Mouse (Mus musculus) small intestine, adult 2 months (tissue): Measurements from ENCODE around the gene Pgbd1. TPM values are rescaled to one million over a fixed set of nuclear protein-coding genes. Genes with fewer than 3 reads are reported as not detected.
A peak's percentile ranks its signal among the peaks of the same experiment; 100 is the strongest.
"Not testable (repeated sequence)": the region's sequence is repeated elsewhere in the genome, so short reads cannot be mapped to it uniquely, and the experiment has no call there.

Experiments
- H3K27ac ChIP-seq: fragments of 200-500 bp; 2 replicates; pipeline ENCODE4 v1.5.1; 2012; ENCODE audit warnings: low read depth, low read length, control low read depth, inconsistent platforms; ENCODE audit not compliant: insufficient read depth
- H3K27me3 ChIP-seq: fragments of 200-500 bp; 2 replicates; pipeline ENCODE4 v1.6.1; 2012; ENCODE audit warnings: mild to moderate bottlenecking, moderate library complexity, low read length, inconsistent platforms; ENCODE audit not compliant: control insufficient read depth, insufficient read depth
- H3K36me3 ChIP-seq: fragments of 200-500 bp; 2 replicates; pipeline ENCODE4 v1.6.1; 2012; ENCODE audit warnings: mild to moderate bottlenecking, low read length, control low read depth, inconsistent platforms; ENCODE audit not compliant: control insufficient read depth, insufficient read depth
- H3K4me1 ChIP-seq: fragments of 200-500 bp; 2 replicates; pipeline ENCODE4 v1.6.1; 2012; ENCODE audit warnings: low read length, inconsistent platforms, mixed read lengths; ENCODE audit not compliant: control insufficient read depth, insufficient read depth, insufficient read length
- H3K4me3 ChIP-seq: fragments of 200-500 bp; 2 replicates; pipeline ENCODE4 v1.5.1; 2012; ENCODE audit warnings: low read depth, mild to moderate bottlenecking, control low read depth, inconsistent platforms, low read length, moderate library complexity
- CTCF ChIP-seq: fragments of 200-500 bp; IDR thresholded peaks from 2 replicates; pipeline ENCODE4 v1.5.1; 2012; ENCODE audit warnings: low read depth, mild to moderate bottlenecking, control low read depth, inconsistent platforms, low read length, moderate library complexity, mixed read lengths; ENCODE audit not compliant: insufficient replicate concordance, insufficient read length; ENCODE audit errors: extremely low read depth
- POLR2A ChIP-seq: fragments of 200-500 bp; IDR thresholded peaks from 2 replicates; pipeline ENCODE4 v1.6.1; 2012; ENCODE audit warnings: low read depth, mild to moderate bottlenecking, control low read depth, inconsistent platforms, low read length, moderate library complexity
- WGBS: fragments of 180-500 bp; shearing (Covaris S2); methylation state at CpG from one replicate; pipeline ENCODE4 v1.1.7; 2018; 5-methylcytosine and 5-hydroxymethylcytosine counted together
- polyA plus RNA-seq: library from polyadenylated mRNA; depleted of rRNA; stranded (reverse); fragments of >200 nt; gene quantifications from 2 replicates; pipeline ENCODE4 v1.2.3, GENCODE M21; 2012

Pgbd1 gene
- polyA plus RNA-seq, 1 experiment = 0.30 TPM

- peak overlapping the region; percentile 97 for H3K4me3 ChIP-seq
- TF ChIP-seq POLR2A = no peak
- TF ChIP-seq CTCF = no peak
- no peak overlapping the region for H3K27ac ChIP-seq
- H3K27me3 ChIP-seq = no peaks in the 10 kb centered on the region
- peaks cover 5% of the 10 kb centered on the region for H3K4me1 ChIP-seq
- WGBS = 0% methylated on average over 2 of the region's 2 CpGs
- H3K36me3 ChIP-seq = peaks cover 8% of the 10 kb centered on the region
Measured at GRCm38 (mm10) chr13:21402848-21403247, 38.0 kb downstream of the Pgbd1 start.

- under 1% methylated on average over 35 of the region's 35 CpGs for WGBS
- no peaks in the 10 kb centered on the region for H3K27me3 ChIP-seq
- H3K36me3 ChIP-seq = peaks cover 8% of the 10 kb centered on the region
- H3K4me1 ChIP-seq = peaks cover 5% of the 10 kb centered on the region
- peak within 1 kb of the TSS; percentile 97 for H3K4me3 ChIP-seq
- H3K27ac ChIP-seq = peak within 1 kb of the TSS; percentile 15; the same call in 1 of the 2 replicates
- TF ChIP-seq CTCF (no peak), POLR2A (peak; percentile 64)
Measured at GRCm38 (mm10) chr13:21402287-21402846, 38.5 kb downstream of the Pgbd1 start, which contains the start of gene Zkscan3. Zkscan3 (minus strand) TSS chr13:21402755.

DNA sequence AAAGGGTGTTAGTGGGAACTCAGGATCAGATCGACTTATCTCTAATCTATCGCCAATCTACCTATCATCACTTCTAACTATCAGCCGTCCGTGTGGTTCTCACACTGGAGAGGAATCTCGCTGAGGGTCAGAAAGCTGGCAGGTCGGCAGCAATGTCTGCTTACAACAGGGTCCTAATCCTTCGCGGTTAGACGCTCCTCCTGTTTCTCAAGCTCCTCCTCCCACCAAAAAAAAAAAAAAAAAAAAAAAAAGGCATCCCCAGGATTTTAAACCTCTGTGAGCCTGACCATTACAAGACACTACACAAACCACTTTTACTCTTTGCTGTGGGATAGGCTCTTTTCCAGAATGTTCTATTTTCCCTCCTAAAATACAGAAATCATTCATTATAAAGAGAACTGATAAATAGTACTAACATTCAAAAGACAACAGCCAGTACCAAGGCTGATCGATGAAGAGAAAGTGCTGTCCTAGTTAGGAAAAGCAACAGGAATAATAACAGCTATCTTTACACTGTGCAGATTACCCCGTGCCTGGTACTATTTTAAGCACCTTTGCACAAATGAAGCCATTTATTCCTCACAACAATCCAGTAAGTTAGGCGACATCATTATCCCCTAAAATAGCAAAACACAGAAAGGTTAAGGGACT lies 39.1 kb downstream of the Pgbd1 start:
- TF ChIP-seq CTCF (no peak), POLR2A (no peak)
- no peaks in the 10 kb centered on the region for H3K27me3 ChIP-seq
- peaks cover 5% of the 10 kb centered on the region for H3K4me1 ChIP-seq
- 9% methylated on average over 12 of the region's 12 CpGs for WGBS
- H3K36me3 ChIP-seq = peaks cover 8% of the 10 kb centered on the region
- H3K27ac ChIP-seq = peak overlapping the region; percentile 15; the same call in 1 of the 2 replicates
- H3K4me3 ChIP-seq = peak overlapping the region; percentile 97

GRCm38 (mm10) chr13:21401166-21401565 lies 39.7 kb downstream of the Pgbd1 start:
- WGBS = 26% methylated on average over 3 of the region's 3 CpGs

GRCm38 (mm10) chr13:21397486-21397885 lies 43.4 kb downstream of the Pgbd1 start:
- Histone ChIP-seq H3K27me3 (no peaks in the 10 kb centered on the region), H3K36me3 (peaks cover 31% of the 10 kb centered on the region), H3K4me3 (no peak overlapping the region), H3K27ac (no peak overlapping the region), H3K4me1 (peaks cover 4% of the 10 kb centered on the region; the same call in 1 of the 2 replicates)
- WGBS = 81% methylated on average over 2 of the region's 2 CpGs
- TF ChIP-seq POLR2A (no peak), CTCF (no peak)

More at GRCm38 (mm10) chr13:21401166-21401565, 39.7 kb downstream of the Pgbd1 start:
- no peaks in the 10 kb centered on the region for H3K27me3 ChIP-seq
- H3K36me3 ChIP-seq = peaks cover 10% of the 10 kb centered on the region
- H3K27ac ChIP-seq = 0 out of 2 replicates have a peak overlapping the region, but pooled peaks have one; percentile 15
- H3K4me1 ChIP-seq = peaks cover 5% of the 10 kb centered on the region
- TF ChIP-seq POLR2A = no peak
- no peak overlapping the region for H3K4me3 ChIP-seq

DNA sequence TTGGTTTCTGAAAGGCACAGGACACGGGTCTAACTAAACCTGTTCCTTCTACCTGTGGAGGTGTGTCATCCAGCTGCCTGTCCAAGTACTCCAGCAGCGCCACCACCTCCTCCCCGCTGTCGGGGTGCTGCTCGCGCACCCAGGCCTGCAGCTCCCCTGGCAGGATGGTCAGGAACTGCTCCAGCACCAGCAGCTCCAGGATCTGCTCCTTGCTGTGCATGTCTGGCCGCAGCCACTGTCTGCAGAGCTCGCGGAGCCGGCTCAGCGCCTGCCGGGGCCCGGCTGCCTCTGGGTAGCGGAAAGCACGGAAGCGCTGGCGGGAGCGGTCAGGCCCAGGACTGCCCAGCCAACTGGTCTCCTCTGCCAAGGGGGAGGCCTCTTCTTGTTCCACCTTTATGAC lies 44.8 kb downstream of the Pgbd1 start:
- H3K4me3 ChIP-seq, H3K27ac ChIP-seq, H3K27me3 ChIP-seq, H3K4me1 ChIP-seq: not testable (repeated sequence)
- 95% methylated on average over 18 of the region's 18 CpGs for WGBS
- H3K36me3 ChIP-seq = peaks cover 42% of the 10 kb centered on the region

DNA sequence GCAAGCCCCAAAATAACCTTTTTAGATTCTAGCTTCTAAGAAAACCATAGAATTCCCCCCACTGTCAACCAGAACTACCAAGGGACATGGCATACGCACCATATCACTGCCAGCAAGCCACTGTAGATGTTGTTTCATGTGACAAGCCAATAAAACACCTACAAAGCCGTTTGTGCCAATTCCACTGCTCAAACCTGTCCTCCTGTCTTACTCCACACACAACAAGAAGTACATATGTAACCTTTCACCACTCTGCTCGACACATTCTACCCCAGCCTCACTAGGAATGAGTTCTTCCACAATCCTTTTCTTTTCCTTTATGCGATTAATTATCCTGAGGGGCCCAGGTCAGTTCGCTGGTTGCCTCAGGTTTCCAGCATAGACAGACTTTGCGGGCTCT lies 45.2 kb downstream of the Pgbd1 start:
- Histone ChIP-seq H3K36me3 (peaks cover 46% of the 10 kb centered on the region), H3K27me3 (no peaks in the 10 kb centered on the region), H3K27ac (no peak overlapping the region), H3K4me3 (no peak overlapping the region), H3K4me1 (no peaks in the 10 kb centered on the region)
- TF ChIP-seq POLR2A (no peak), CTCF (no peak)
- 92% methylated on average over 6 of the region's 6 CpGs for WGBS

DNA sequence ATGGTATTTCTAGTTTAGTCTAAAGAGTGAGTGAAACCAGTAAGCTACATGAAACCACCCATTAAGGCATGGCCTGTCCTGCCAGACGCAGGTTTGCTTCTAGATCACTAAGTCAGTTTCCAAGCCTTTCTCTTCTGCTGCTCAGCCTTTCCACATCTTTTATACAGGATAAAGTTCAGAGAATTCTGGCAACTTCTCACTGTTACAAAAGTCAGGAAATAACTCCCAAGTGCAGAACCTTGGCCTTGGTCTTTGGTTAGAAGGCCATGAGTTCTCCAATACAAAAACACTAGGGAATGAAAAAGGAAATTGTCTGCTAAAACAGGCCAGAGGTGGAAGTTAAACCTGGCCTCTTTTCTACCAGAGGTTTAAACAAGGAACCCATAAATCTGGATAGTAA lies 45.6 kb downstream of the Pgbd1 start:
- H3K27ac ChIP-seq = no peak overlapping the region
- 91% methylated on average over 1 of the region's 1 CpGs for whole genome bisulfite sequencing
- H3K27me3 ChIP-seq = no peaks in the 10 kb centered on the region
- no peaks in the 10 kb centered on the region for H3K4me1 ChIP-seq
- TF ChIP-seq POLR2A = no peak
- no peak for TF ChIP-seq CTCF
- H3K4me3 ChIP-seq = no peak overlapping the region
- peaks cover 49% of the 10 kb centered on the region for H3K36me3 ChIP-seq
